Comparison of ENCODE assay signal across 9 mouse cellular contexts in the genomic region with DNA sequence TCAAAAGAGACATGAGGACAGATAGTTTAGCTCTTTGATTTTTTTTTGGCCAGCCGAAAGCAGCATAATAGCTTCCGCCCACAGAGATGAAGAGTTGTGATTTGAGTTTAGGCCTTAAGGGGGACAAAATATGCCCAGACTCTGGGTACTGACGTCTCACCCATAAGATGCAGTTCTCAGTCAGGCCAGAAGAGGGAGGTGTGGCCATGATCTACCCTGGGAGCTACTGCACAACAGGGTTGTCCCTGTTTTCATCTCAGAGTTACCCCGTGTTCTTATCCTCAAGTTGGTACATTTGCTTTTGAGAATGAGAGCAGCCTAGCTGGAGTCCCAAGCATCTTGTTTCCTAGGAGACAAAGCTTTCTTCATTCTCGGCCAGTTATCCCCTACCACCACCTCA.
DNase-seq lines count a peak whose midpoint lies in the region; ATAC-seq and TF ChIP-seq lines count a peak whose summit lies in the region.
"Had no signal": no experiment of that assay in that cellular context is flagged by ENCODE, and none has a peak within 500 bp of the region (broad histone marks: within the 10 kb centered on the region; RNA-seq: fewer than 3 reads in every experiment).

No protein-coding gene starts in this region.

- H3K9me3 ChIP-seq in MEL (replicated peaks; ENCODE audit: insufficient read depth, low read length): no peaks in the 10 kb centered on the region
- H3K9me3 ChIP-seq in forebrain, embryonic 11.5 days (ENCODE audit: control insufficient read depth, low read length): no peaks in the 10 kb centered on the region
- no peaks in the 10 kb centered on the region for H3K9me3 ChIP-seq in lung, embryonic 16.5 days (ENCODE audit: control insufficient read depth, low read length)

- no peak overlapping the region for H3K4me3 ChIP-seq in MEL (ENCODE audit: control insufficient read depth in 1 of 2, insufficient read depth in 1 of 2, low read depth in 2 of 2, low read length in 2 of 2)
- no peak overlapping the region for H3K4me3 ChIP-seq in forebrain, embryonic 11.5 days (ENCODE audit: low read depth, low read length)
- no peak overlapping the region for H3K4me3 ChIP-seq in lung, embryonic 16.5 days (ENCODE audit: low read length)

- no peak overlapping the region for H3K27ac ChIP-seq in MEL (ENCODE audit: control insufficient read depth, low read depth, low read length)
- H3K27ac ChIP-seq in forebrain, embryonic 11.5 days (ENCODE audit: low read depth, low read length): no peak overlapping the region
- H3K27ac ChIP-seq in lung, embryonic 16.5 days (ENCODE audit: low read length): no peak overlapping the region
- H3K27ac ChIP-seq: macrophage had no signal

- H3K36me3 ChIP-seq in MEL (ENCODE audit: control insufficient read depth in 1 of 2, insufficient read depth in 2 of 2, low read length in 2 of 2): peaks cover 0 to 2% of the 10 kb centered on the region in 2 experiments; a peak in 1 of 4 replicates
- H3K36me3 ChIP-seq in forebrain, embryonic 11.5 days (ENCODE audit: control insufficient read depth, insufficient read depth, low read length): peaks cover 5% of the 10 kb centered on the region; the same call in 1 of the 2 replicates
- no peaks in the 10 kb centered on the region; the same call in 1 of the 2 replicates for H3K36me3 ChIP-seq in lung, embryonic 16.5 days (ENCODE audit: control insufficient read depth, insufficient read depth, low read length)

- 46% methylated on average over 5 of the region's 5 CpGs for WGBS in forebrain, embryonic 11.5 days
- WGBS in lung, embryonic 16.5 days: 33% methylated on average over 5 of the region's 5 CpGs

- no peaks in the 10 kb centered on the region for H3K27me3 ChIP-seq in MEL (ENCODE audit: control insufficient read depth in 1 of 2, insufficient read depth in 2 of 2, low read length in 2 of 2)
- H3K27me3 ChIP-seq in forebrain, embryonic 11.5 days (ENCODE audit: control insufficient read depth, insufficient read depth, low read length): no peaks in the 10 kb centered on the region
- H3K27me3 ChIP-seq in lung, embryonic 16.5 days (ENCODE audit: control insufficient read depth, insufficient read depth, low read depth, low read length): no peaks in the 10 kb centered on the region

- no peak overlapping the region for H3K9ac ChIP-seq in MEL (ENCODE audit: control insufficient read depth, low read depth, low read length, poor library complexity, severe bottlenecking)
- no peak overlapping the region for H3K9ac ChIP-seq in forebrain, embryonic 11.5 days (ENCODE audit: low read length)
- no peak overlapping the region for H3K9ac ChIP-seq in lung, embryonic 16.5 days (ENCODE audit: low read length)

- peak; percentile 65 for ATAC-seq in forebrain, embryonic 11.5 days (replicated peaks; ENCODE audit: low FRiP score)
- peak; percentile 66 for ATAC-seq in lung, embryonic 16.5 days (ENCODE audit: low read depth)

- no peaks in the 10 kb centered on the region for H3K4me1 ChIP-seq in MEL (ENCODE audit: control insufficient read depth in 1 of 2, insufficient read depth in 2 of 2, low read length in 2 of 2)
- peaks cover 2% of the 10 kb centered on the region; the same call in 1 of the 2 replicates for H3K4me1 ChIP-seq in forebrain, embryonic 11.5 days (replicated peaks; ENCODE audit: control insufficient read depth, insufficient read depth, low read length)
- H3K4me1 ChIP-seq in lung, embryonic 16.5 days (replicated peaks; ENCODE audit: control insufficient read depth, insufficient read depth, low read length): no peaks in the 10 kb centered on the region

- H3K4me2 ChIP-seq in forebrain, embryonic 11.5 days (ENCODE audit: low read depth, low read length, severe bottlenecking): no peak overlapping the region
- H3K4me2 ChIP-seq in lung, embryonic 16.5 days (ENCODE audit: low read depth, low read length): no peak overlapping the region

- TF ChIP-seq CTCF in MEL (IDR thresholded peaks at IDR 0.05 in 2 of 3, conservative IDR thresholded peaks at IDR 0.05 in 1 of 3; ENCODE audit: control insufficient read depth in 1 of 3, insufficient read depth in 1 of 3, low read depth in 2 of 3, low read length in 3 of 3, poor library complexity in 1 of 3, severe bottlenecking in 1 of 3): peak; percentile 77 to 94 (median 90)

- H3K79me2 ChIP-seq in MEL (ENCODE audit: control insufficient read depth, insufficient read depth, low read length, poor library complexity): no peaks in the 10 kb centered on the region

- TF ChIP-seq RAD21 in MEL (IDR thresholded peaks at IDR 0.05; ENCODE audit: low read depth, low read length): peak; percentile 76

- DNase-seq in MEL (ENCODE audit: low read depth, low spot score): peak; percentile 87
- DNase-seq in c-Kit-positive CD71-negative TER-119-negative erythroid progenitor cells, embryonic 14.5 days (ENCODE audit: low read depth): peak; percentile 79
- DNase-seq in forebrain, embryonic 11.5 days (ENCODE audit: low spot score): peak; percentile 87
- DNase-seq in heart, postnatal 4 days: peak; percentile 91
- DNase-seq in layer of hippocampus, adult 18-20 months (ENCODE audit: low spot score in 2 of 2): peak; percentile 83 to 95
- peak; percentile 89 for DNase-seq in retina, postnatal 1 day
- peak; percentile 59 to 70 for DNase-seq in urinary bladder, postnatal 36 days (ENCODE audit: low spot score in 2 of 2)

- no peak for TF ChIP-seq EP300 in MEL (IDR thresholded peaks at IDR 0.05; ENCODE audit: low read depth in 1 of 2, low read length in 2 of 2)

- no peak for TF ChIP-seq POLR2A in MEL (IDR thresholded peaks at IDR 0.05; ENCODE audit: control insufficient read depth in 1 of 2, insufficient read depth in 1 of 2, low read depth in 1 of 2, low read length in 2 of 2, poor library complexity in 1 of 2)

TF ChIP-seq in MEL, 35 proteins besides CTCF, POLR2A, EP300 and RAD21:
- TF ChIP-seq JUND (IDR thresholded peaks at IDR 0.05; ENCODE audit: low read depth, low read length): no peak
- TF ChIP-seq ELF1 (IDR thresholded peaks at IDR 0.05; ENCODE audit: low read depth, low read length): no peak
- peak; percentile 78 for TF ChIP-seq SMC3 (IDR thresholded peaks at IDR 0.05; ENCODE audit: low read depth, low read length)
- no peak for TF ChIP-seq USF1 (IDR thresholded peaks at IDR 0.05; ENCODE audit: low read depth, low read length)
- TF ChIP-seq MYB (IDR thresholded peaks at IDR 0.05; ENCODE audit: low read depth, low read length): no peak
- no peak for TF ChIP-seq ZNF384 (IDR thresholded peaks at IDR 0.05; ENCODE audit: low read depth, low read length)
- TF ChIP-seq ETS1 (IDR thresholded peaks at IDR 0.05; ENCODE audit: low read depth, low read length): no peak
- TF ChIP-seq CHD1 (IDR thresholded peaks at IDR 0.05; ENCODE audit: low read depth, low read length): no peak
- TF ChIP-seq UBTF (IDR thresholded peaks at IDR 0.05; ENCODE audit: borderline replicate concordance, insufficient read depth, low read depth, low read length): no peak
- no peak for TF ChIP-seq E2F4 (IDR thresholded peaks at IDR 0.05; ENCODE audit: borderline replicate concordance, low read depth, low read length)
- peak; percentile 57 for TF ChIP-seq ZC3H11A (IDR thresholded peaks at IDR 0.05; ENCODE audit: low read depth, low read length)
- no peak for TF ChIP-seq SIN3A (IDR thresholded peaks at IDR 0.05; ENCODE audit: low read length)
- no peak for TF ChIP-seq MXI1 (IDR thresholded peaks at IDR 0.05; ENCODE audit: low read depth, low read length)
- TF ChIP-seq MAFK (IDR thresholded peaks at IDR 0.05; ENCODE audit: borderline replicate concordance, low read depth, low read length): no peak
- TF ChIP-seq BHLHE40 (IDR thresholded peaks at IDR 0.05; ENCODE audit: borderline replicate concordance, low read depth, low read length): no peak
- no peak for TF ChIP-seq ZKSCAN1 (IDR thresholded peaks at IDR 0.05; ENCODE audit: low read depth, low read length)
